Mouse (Mus musculus) C2C12 (cell line): ENCODE data around the gene Slc9a3r1. TPM values are rescaled to one million over a fixed set of nuclear protein-coding genes. Genes with fewer than 3 reads are reported as not detected.

Source experiments
- H3K27me3 ChIP-seq: one replicate; pipeline ENCODE4 v1.6.1; 2011; ENCODE audit not compliant: control insufficient read depth, insufficient read depth, insufficient read length
- H3K36me3 ChIP-seq: one replicate; pipeline ENCODE4 v1.6.1; 2011; ENCODE audit not compliant: control insufficient read depth, insufficient read depth
- H3K4me3 ChIP-seq: one replicate; pipeline ENCODE4 v1.5.1; 2011; ENCODE audit warnings: mild to moderate bottlenecking, control low read depth; ENCODE audit not compliant: poor library complexity, insufficient read depth, severe bottlenecking
- H3K79me2 ChIP-seq: one replicate; pipeline ENCODE4 v1.6.1; 2011; ENCODE audit not compliant: control insufficient read depth, insufficient read depth
- H3K79me3 ChIP-seq: one replicate; pipeline ENCODE4 v1.6.1; 2011; ENCODE audit warnings: low read depth, control low read depth
- H3ac ChIP-seq: one replicate; pipeline ENCODE3; 2011; ENCODE audit warnings: low read depth; ENCODE audit not compliant: control insufficient read depth, insufficient read length
- CEBPB ChIP-seq: IDR thresholded peaks from one replicate; pipeline ENCODE4 v1.6.1; 2011; ENCODE audit warnings: low read depth, mild to moderate bottlenecking, control low read depth, moderate library complexity
- CTCF ChIP-seq: IDR thresholded peaks from one replicate; pipeline ENCODE4 v1.5.1; 2011; ENCODE audit not compliant: control insufficient read depth, insufficient read depth, insufficient read length
- FOSL1 ChIP-seq: IDR thresholded peaks from one replicate; pipeline ENCODE4 v1.8.0; 2011; ENCODE audit warnings: mild to moderate bottlenecking, low read length; ENCODE audit not compliant: poor library complexity, insufficient read depth, severe bottlenecking
- MAX ChIP-seq: IDR thresholded peaks from one replicate; pipeline ENCODE4 v1.6.1; 2011; ENCODE audit warnings: mild to moderate bottlenecking, control low read depth
- MYOD1 ChIP-seq: IDR thresholded peaks from one replicate; pipeline ENCODE4 v1.6.1; 2011; ENCODE audit warnings: low read depth; ENCODE audit not compliant: control insufficient read depth, insufficient read length
- MYOG ChIP-seq: IDR thresholded peaks from one replicate; pipeline ENCODE4 v1.6.1; 2011; ENCODE audit not compliant: control insufficient read depth, insufficient read length; ENCODE audit errors: extremely low read depth
- USF1 ChIP-seq: IDR thresholded peaks from one replicate; pipeline ENCODE4 v1.6.1; 2011; ENCODE audit warnings: low read depth, mild to moderate bottlenecking, control low read depth, moderate library complexity
- polyA plus RNA-seq: library from polyadenylated mRNA; unstranded; fragments of >200 nt; fragmentation: generic; extraction: Trizol; gene quantifications from one replicate; pipeline ENCODE4 v1.2.1, GENCODE M21; 2012; ENCODE audit warnings: missing spikeins

The Slc9a3r1 gene
- polyA plus RNA-seq, 1 experiment: 19.1 TPM

DNA sequence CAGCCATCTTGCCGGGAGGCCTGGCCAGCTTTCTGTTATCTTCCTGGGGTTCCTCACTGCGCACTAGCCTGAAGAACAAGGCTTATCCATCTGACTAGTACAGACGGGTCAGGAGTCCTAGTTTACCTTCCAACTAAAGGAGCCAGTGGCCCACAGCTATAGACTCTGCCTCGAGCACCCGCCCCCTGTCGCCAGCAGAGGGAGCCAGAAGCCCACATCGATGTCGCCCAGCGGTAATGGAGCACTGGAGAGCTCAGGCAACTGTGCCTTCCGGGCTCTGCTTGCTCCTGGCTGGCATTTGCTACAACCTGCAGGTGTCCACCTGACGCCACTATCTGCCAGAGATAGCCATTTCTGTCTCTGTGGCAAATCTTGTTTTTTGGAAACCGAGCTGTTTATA lies 39.2 kb downstream of the Slc9a3r1 start:
- Histone ChIP-seq H3K36me3 (peaks cover 10% of the 10 kb centered on the region), H3K4me3 (no peak overlapping the region), H3K79me3 (no peaks in the 10 kb centered on the region), H3K79me2 (no peaks in the 10 kb centered on the region), H3ac (no peak overlapping the region), H3K27me3 (no peaks in the 10 kb centered on the region)
- no peak for TF ChIP-seq MAX
- TF ChIP-seq USF1: no peak
- TF ChIP-seq CTCF: peak; percentile 94

DNA sequence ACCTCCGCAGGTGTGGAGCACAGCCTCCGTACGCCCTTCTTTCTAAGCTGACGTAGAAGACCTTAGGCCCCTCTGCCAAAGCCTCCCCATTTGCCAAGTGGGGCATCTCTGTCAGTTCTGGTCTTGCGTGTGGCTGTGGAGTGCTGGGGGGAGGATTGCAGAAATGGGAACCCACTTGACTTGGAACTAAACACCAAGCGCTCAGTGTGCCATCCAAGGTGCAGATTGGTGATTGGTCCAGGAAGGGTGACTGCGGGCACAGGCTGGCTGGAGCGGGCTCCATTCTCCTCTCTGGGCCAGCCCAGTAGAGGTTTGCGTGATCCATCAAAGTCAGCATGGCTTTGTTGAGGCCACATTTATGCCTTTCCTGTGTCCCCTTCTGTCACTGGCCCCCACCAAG lies 39.6 kb downstream of the Slc9a3r1 start:
- peaks cover 10% of the 10 kb centered on the region for H3K36me3 ChIP-seq
- no peak for TF ChIP-seq FOSL1
- no peak for TF ChIP-seq MYOG
- no peak for TF ChIP-seq CEBPB
- no peak for TF ChIP-seq USF1
- no peak for TF ChIP-seq MYOD1
- no peak for TF ChIP-seq MAX
- TF ChIP-seq CTCF: no peak

DNA sequence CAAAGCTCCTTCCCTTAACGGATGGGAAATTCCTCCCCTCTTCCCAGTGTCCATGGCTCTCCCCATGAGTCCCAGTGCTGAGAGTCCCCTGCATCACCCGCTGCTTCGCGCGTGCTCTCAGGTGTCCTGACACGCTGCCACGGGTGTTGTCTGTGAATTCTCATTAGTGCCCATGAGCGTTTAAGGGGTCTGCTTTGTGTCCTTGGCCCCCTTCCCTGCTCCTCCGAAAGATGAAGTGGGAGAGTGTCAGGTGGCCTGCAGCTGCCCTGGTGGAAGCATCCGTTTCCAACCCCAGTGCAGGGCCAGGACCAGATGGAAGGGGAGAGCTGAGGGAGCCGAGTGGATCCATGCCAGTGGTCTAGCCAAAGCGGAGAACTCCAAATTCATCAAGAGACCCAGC lies 45.0 kb downstream of the Slc9a3r1 start:
- Histone ChIP-seq H3K4me3 (no peak overlapping the region), H3ac (no peak overlapping the region), H3K27me3 (no peaks in the 10 kb centered on the region), H3K36me3 (peaks cover 2% of the 10 kb centered on the region), H3K79me3 (no peaks in the 10 kb centered on the region), H3K79me2 (no peaks in the 10 kb centered on the region)
- TF ChIP-seq CEBPB (no peak), USF1 (no peak), MAX (no peak), MYOG (no peak), CTCF (no peak)

More for the DNA sequence above, 39.6 kb downstream of the Slc9a3r1 start:
- H3K27me3 ChIP-seq: no peaks in the 10 kb centered on the region
- no peak overlapping the region for H3ac ChIP-seq
- H3K79me2 ChIP-seq: no peaks in the 10 kb centered on the region
- no peaks in the 10 kb centered on the region for H3K79me3 ChIP-seq
- no peak overlapping the region for H3K4me3 ChIP-seq

- no peaks in the 10 kb centered on the region for H3K79me3 ChIP-seq
Observed at GRCm38 (mm10) chr11:115208776-115209732, 45.9 kb downstream of the Slc9a3r1 start.

DNA sequence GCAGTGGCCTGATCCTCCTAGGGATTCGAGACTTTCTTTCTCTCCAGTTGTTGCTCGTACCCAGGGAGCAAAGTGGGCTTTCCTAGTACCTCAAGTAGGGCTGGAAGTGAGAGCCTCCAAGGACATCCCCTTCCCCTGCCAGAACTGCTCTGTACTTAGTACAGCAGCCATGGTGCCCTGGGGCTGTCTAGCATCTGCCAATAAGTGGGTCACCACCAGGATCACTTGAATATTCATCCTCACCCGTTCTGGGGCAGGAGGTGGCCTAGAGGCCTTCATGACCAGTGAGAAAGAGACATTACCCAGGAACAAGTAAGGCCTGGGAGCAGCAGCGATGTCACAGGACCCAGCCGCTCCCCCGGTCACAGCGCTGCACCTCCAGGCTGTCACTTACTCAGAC lies 46.8 kb downstream of the Slc9a3r1 start:
- Histone ChIP-seq H3K4me3 (no peak overlapping the region), H3K27me3 (no peaks in the 10 kb centered on the region), H3K79me3 (no peaks in the 10 kb centered on the region), H3ac (no peak overlapping the region), H3K36me3 (no peaks in the 10 kb centered on the region), H3K79me2 (no peaks in the 10 kb centered on the region)
- TF ChIP-seq MYOD1: no peak
- TF ChIP-seq CTCF: no peak
- no peak for TF ChIP-seq FOSL1
- no peak for TF ChIP-seq USF1
- TF ChIP-seq CEBPB: no peak
- TF ChIP-seq MAX: no peak
- no peak for TF ChIP-seq MYOG

More at GRCm38 (mm10) chr11:115208776-115209732, 45.9 kb downstream of the Slc9a3r1 start:
- TF ChIP-seq USF1 (no peak), MYOD1 (no peak), MYOG (no peak), CEBPB (no peak), CTCF (no peak), FOSL1 (no peak), MAX (no peak)
- Histone ChIP-seq H3K79me2 (no peaks in the 10 kb centered on the region), H3K4me3 (no peak overlapping the region), H3ac (no peak overlapping the region), H3K27me3 (no peaks in the 10 kb centered on the region), H3K36me3 (no peaks in the 10 kb centered on the region)

- Histone ChIP-seq H3K79me2 (no peaks in the 10 kb centered on the region), H3K36me3 (no peaks in the 10 kb centered on the region), H3K27me3 (no peaks in the 10 kb centered on the region), H3K4me3 (no peak overlapping the region), H3ac (no peak overlapping the region), H3K79me3 (no peaks in the 10 kb centered on the region)
- TF ChIP-seq CTCF: no peak
- TF ChIP-seq USF1: no peak
Observed at GRCm38 (mm10) chr11:115212116-115212515, 49.0 kb downstream of the Slc9a3r1 start.
